Mouse (Mus musculus) olfactory bulb, adult 2 months (tissue): ENCODE results near the gene Nrde2.

Source experiments
- CTCF ChIP-seq: fragments of 200-500 bp; IDR thresholded peaks from 2 replicates; pipeline ENCODE4 v1.5.1; 2012; ENCODE audit warnings: low read depth, mild to moderate bottlenecking, low read length, moderate library complexity; ENCODE audit not compliant: insufficient read depth
- POLR2A ChIP-seq: fragments of 200-500 bp; IDR thresholded peaks from 2 replicates; pipeline ENCODE4 v1.6.1; 2012; ENCODE audit warnings: mild to moderate bottlenecking, low read depth, low read length, moderate library complexity; ENCODE audit not compliant: insufficient read depth

DNA sequence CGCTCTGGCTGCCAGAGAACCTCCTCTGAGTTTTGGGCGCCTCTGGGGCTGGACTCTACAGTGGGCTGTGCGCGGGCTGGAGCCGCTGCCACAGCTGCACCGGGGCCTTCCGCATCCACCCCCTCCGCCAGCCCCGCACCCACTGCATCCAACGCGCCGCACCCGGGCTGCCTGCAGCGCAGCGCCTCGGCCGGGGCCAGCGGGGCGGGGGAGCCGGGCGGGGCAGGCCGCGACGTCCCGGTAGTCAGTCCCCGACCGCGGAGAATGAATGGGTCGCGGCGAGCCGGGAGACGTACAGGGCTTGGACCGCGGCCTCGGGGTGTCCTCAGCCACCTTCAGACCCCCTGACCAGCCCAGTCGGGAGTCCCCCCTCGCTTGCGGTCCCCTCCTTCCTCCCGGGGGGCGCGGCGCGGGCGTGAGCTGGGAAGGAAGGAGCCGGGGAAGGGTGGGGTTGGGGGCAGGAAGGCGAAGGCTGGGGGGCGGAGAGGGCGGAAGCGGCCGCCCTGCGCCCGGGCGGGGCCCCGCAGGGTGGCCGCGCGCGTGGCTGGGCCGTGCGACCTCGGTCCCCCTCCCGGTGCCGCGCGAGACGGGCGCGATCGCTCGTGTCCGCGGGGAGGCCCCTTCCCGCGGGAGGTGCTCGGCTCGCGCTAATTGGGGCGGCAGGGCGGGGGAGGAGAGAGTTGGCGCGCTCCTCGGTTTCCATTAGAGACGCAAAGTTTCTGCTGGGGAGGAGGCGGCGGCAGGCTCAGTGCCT lies 40.6 kb upstream of the Nrde2 start:
- peak; percentile 24; the same call in 1 of the 2 replicates for TF ChIP-seq POLR2A
- TF ChIP-seq CTCF, result no peak
